Mouse (Mus musculus): Measurements from ENCODE around the gene Gm20388.

GRCm38 (mm10) chr8:121668553-121668952 lies 1757.9 kb downstream of the Gm20388 start:
- TF ChIP-seq EP300 (IDR thresholded peaks at IDR 0.05; ENCODE audit: low read depth) (no peak), CTCF (IDR thresholded peaks at IDR 0.05; ENCODE audit: low read depth) (no peak)

Measured in liver, embryonic 14.5 days (tissue).